Mouse (Mus musculus): ENCODE measurements around the gene Aplp1. TPM values are rescaled to one million over a fixed set of nuclear protein-coding genes. Genes with fewer than 3 reads are reported as not detected.
"Not testable (repeated sequence)": the region's sequence is repeated elsewhere in the genome, so short reads cannot be mapped to it uniquely, and the experiment has no call there.

Aplp1 gene
- not detected in 2 replicates for total RNA-seq (2017)

GRCm38 (mm10) chr7:30444971-30445751 lies at the start of gene Aplp1:
TSS of gene Aplp1 (minus strand) at chr7:30445535.
- ATAC-seq (replicated peaks in 1 of 2; ENCODE audit: insufficient read depth in 1 of 2, low FRiP score in 2 of 2, low TSS enrichment in 1 of 2, low read depth in 1 of 2, poor library complexity in 2 of 2, severe bottlenecking in 2 of 2): no peak

GRCm38 (mm10) chr7:30493401-30493931 lies 48.1 kb upstream of the Aplp1 start, which contains the start of gene Prodh2:
TSS of gene Prodh2 (plus strand) at chr7:30493622.
- ATAC-seq (replicated peaks in 1 of 2; ENCODE audit: insufficient read depth in 1 of 2, low FRiP score in 2 of 2, low TSS enrichment in 1 of 2, low read depth in 1 of 2, poor library complexity in 2 of 2, severe bottlenecking in 2 of 2): no peak; a peak in 1 of 4 replicates

GRCm38 (mm10) chr7:30492765-30493164 lies 47.4 kb upstream of the Aplp1 start:
- peak; percentile 51 to 59; a peak in 2 of 4 replicates for ATAC-seq (replicated peaks in 1 of 2; ENCODE audit: insufficient read depth in 1 of 2, low FRiP score in 2 of 2, low TSS enrichment in 1 of 2, low read depth in 1 of 2, poor library complexity in 2 of 2, severe bottlenecking in 2 of 2)

- ATAC-seq (replicated peaks in 1 of 2; ENCODE audit: insufficient read depth in 1 of 2, low FRiP score in 2 of 2, low TSS enrichment in 1 of 2, low read depth in 1 of 2, poor library complexity in 2 of 2, severe bottlenecking in 2 of 2): no peak
These were observed 45.6 kb upstream of the Aplp1 start for GRCm38 (mm10) chr7:30490957-30491307.

- ATAC-seq (replicated peaks in 1 of 2; ENCODE audit: insufficient read depth in 1 of 2, low FRiP score in 2 of 2, low TSS enrichment in 1 of 2, low read depth in 1 of 2, poor library complexity in 2 of 2, severe bottlenecking in 2 of 2): no peak
These were observed 45.1 kb upstream of the Aplp1 start for GRCm38 (mm10) chr7:30490251-30490956.

GRCm38 (mm10) chr7:30484250-30484649 lies 38.9 kb upstream of the Aplp1 start:
- 0 out of 4 replicates have a peak, but pooled peaks of 1 of the 2 experiments have one; percentile 32 for ATAC-seq (replicated peaks in 1 of 2; ENCODE audit: insufficient read depth in 1 of 2, low FRiP score in 2 of 2, low TSS enrichment in 1 of 2, low read depth in 1 of 2, poor library complexity in 2 of 2, severe bottlenecking in 2 of 2)

GRCm38 (mm10) chr7:30477415-30478381 lies 32.4 kb upstream of the Aplp1 start:
- ATAC-seq (replicated peaks in 1 of 2; ENCODE audit: insufficient read depth in 1 of 2, low FRiP score in 2 of 2, low TSS enrichment in 1 of 2, low read depth in 1 of 2, poor library complexity in 2 of 2, severe bottlenecking in 2 of 2): no peak

GRCm38 (mm10) chr7:30476136-30476535 lies 30.8 kb upstream of the Aplp1 start:
- ATAC-seq (replicated peaks in 1 of 2; ENCODE audit: insufficient read depth in 1 of 2, low FRiP score in 2 of 2, low TSS enrichment in 1 of 2, low read depth in 1 of 2, poor library complexity in 2 of 2, severe bottlenecking in 2 of 2): not testable (repeated sequence)

GRCm38 (mm10) chr7:30474999-30475398 lies 29.7 kb upstream of the Aplp1 start:
- no peak for ATAC-seq (replicated peaks in 1 of 2; ENCODE audit: insufficient read depth in 1 of 2, low FRiP score in 2 of 2, low TSS enrichment in 1 of 2, low read depth in 1 of 2, poor library complexity in 2 of 2, severe bottlenecking in 2 of 2)

GRCm38 (mm10) chr7:30472411-30472810 lies 27.1 kb upstream of the Aplp1 start:
- peak; percentile 32 to 68; a peak in 2 of 4 replicates for ATAC-seq (replicated peaks in 1 of 2; ENCODE audit: insufficient read depth in 1 of 2, low FRiP score in 2 of 2, low TSS enrichment in 1 of 2, low read depth in 1 of 2, poor library complexity in 2 of 2, severe bottlenecking in 2 of 2)

GRCm38 (mm10) chr7:30464816-30465300 lies 19.5 kb upstream of the Aplp1 start:
- no peak for ATAC-seq (replicated peaks in 1 of 2; ENCODE audit: insufficient read depth in 1 of 2, low FRiP score in 2 of 2, low TSS enrichment in 1 of 2, low read depth in 1 of 2, poor library complexity in 2 of 2, severe bottlenecking in 2 of 2)

- no peak for ATAC-seq (replicated peaks in 1 of 2; ENCODE audit: insufficient read depth in 1 of 2, low FRiP score in 2 of 2, low TSS enrichment in 1 of 2, low read depth in 1 of 2, poor library complexity in 2 of 2, severe bottlenecking in 2 of 2)
These were observed 18.7 kb upstream of the Aplp1 start for GRCm38 (mm10) chr7:30463996-30464395.

GRCm38 (mm10) chr7:30463568-30463967 lies 18.2 kb upstream of the Aplp1 start:
- no peak for ATAC-seq (replicated peaks in 1 of 2; ENCODE audit: insufficient read depth in 1 of 2, low FRiP score in 2 of 2, low TSS enrichment in 1 of 2, low read depth in 1 of 2, poor library complexity in 2 of 2, severe bottlenecking in 2 of 2)

GRCm38 (mm10) chr7:30459484-30459883 lies 14.1 kb upstream of the Aplp1 start:
- ATAC-seq (replicated peaks in 1 of 2; ENCODE audit: insufficient read depth in 1 of 2, low FRiP score in 2 of 2, low TSS enrichment in 1 of 2, low read depth in 1 of 2, poor library complexity in 2 of 2, severe bottlenecking in 2 of 2): no peak

GRCm38 (mm10) chr7:30457629-30458330 lies 12.4 kb upstream of the Aplp1 start, which contains the start of the genes Kirrel2 and Nphs1:
TSS of gene Kirrel2 (minus strand) at chr7:30457690.
TSS of gene Nphs1 (plus strand) at chr7:30458315.
- ATAC-seq (replicated peaks in 1 of 2; ENCODE audit: insufficient read depth in 1 of 2, low FRiP score in 2 of 2, low TSS enrichment in 1 of 2, low read depth in 1 of 2, poor library complexity in 2 of 2, severe bottlenecking in 2 of 2): no peak

GRCm38 (mm10) chr7:30456911-30457628 lies 11.7 kb upstream of the Aplp1 start:
- ATAC-seq (replicated peaks in 1 of 2; ENCODE audit: insufficient read depth in 1 of 2, low FRiP score in 2 of 2, low TSS enrichment in 1 of 2, low read depth in 1 of 2, poor library complexity in 2 of 2, severe bottlenecking in 2 of 2): no peak
